Mouse (Mus musculus): ENCODE measurements around the gene Maml2. TPM values are rescaled to one million over a fixed set of nuclear protein-coding genes. Genes with fewer than 3 reads are reported as not detected.

Maml2 gene
- polyA plus RNA-seq, 1 experiment = 1.5 TPM

- TF ChIP-seq MYOD1 (IDR thresholded peaks at IDR 0.05; ENCODE audit: control insufficient read depth, insufficient read length, low read depth) (no peak), CEBPB (IDR thresholded peaks at IDR 0.05; ENCODE audit: low read depth) (no peak), MYOG (IDR thresholded peaks at IDR 0.05; ENCODE audit: control insufficient read depth, extremely low read depth, insufficient read length) (no peak), CTCF (IDR thresholded peaks at IDR 0.05; ENCODE audit: control insufficient read depth, insufficient read depth, insufficient read length) (no peak), MAX (IDR thresholded peaks at IDR 0.05) (no peak)
- H3K4me3 ChIP-seq (ENCODE audit: insufficient read depth, poor library complexity, severe bottlenecking) = no peak overlapping the region
- no peak overlapping the region for H3ac ChIP-seq (ENCODE audit: control insufficient read depth, insufficient read length, low read depth)
These were observed 13.3 kb downstream of the Maml2 start for GRCm38 (mm10) chr9:13311094-13311493.

DNA sequence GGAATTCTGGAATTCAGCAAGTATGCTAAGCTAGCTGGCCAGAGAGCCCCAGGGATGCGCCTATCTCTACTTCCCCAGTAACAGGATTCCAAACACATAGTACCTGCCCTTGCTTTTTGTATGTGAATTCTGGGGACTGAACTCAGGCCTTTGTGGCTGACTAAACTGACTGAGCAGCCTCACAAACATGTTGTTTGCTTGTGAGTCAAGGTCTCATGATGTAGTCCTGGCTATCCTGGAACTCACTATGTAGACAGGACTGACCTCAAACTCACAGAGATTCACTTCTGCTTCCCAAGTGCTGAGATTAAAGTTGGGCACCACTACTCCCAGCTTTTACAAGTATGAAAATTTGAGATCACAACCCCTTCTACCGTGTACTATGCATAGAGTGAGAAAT, 16.2 kb downstream of the Maml2 start:
- no peaks in the 10 kb centered on the region for H3K36me3 ChIP-seq (ENCODE audit: control insufficient read depth, insufficient read depth)
- H3K4me3 ChIP-seq (ENCODE audit: insufficient read depth, poor library complexity, severe bottlenecking) = no peak overlapping the region
- TF ChIP-seq MYOG (IDR thresholded peaks at IDR 0.05; ENCODE audit: control insufficient read depth, extremely low read depth, insufficient read length) (no peak), FOSL1 (IDR thresholded peaks at IDR 0.05; ENCODE audit: insufficient read depth, low read length, poor library complexity, severe bottlenecking) (no peak), CEBPB (IDR thresholded peaks at IDR 0.05; ENCODE audit: low read depth) (no peak), USF1 (IDR thresholded peaks at IDR 0.05; ENCODE audit: low read depth) (no peak), MAX (IDR thresholded peaks at IDR 0.05) (no peak), MYOD1 (IDR thresholded peaks at IDR 0.05; ENCODE audit: control insufficient read depth, insufficient read length, low read depth) (no peak), CTCF (IDR thresholded peaks at IDR 0.05; ENCODE audit: control insufficient read depth, insufficient read depth, insufficient read length) (no peak)
- H3K27me3 ChIP-seq (ENCODE audit: control insufficient read depth, insufficient read depth, insufficient read length) = no peaks in the 10 kb centered on the region
- H3K79me2 ChIP-seq (ENCODE audit: control insufficient read depth, insufficient read depth) = no peaks in the 10 kb centered on the region
- H3K79me3 ChIP-seq (ENCODE audit: low read depth) = no peaks in the 10 kb centered on the region
- H3ac ChIP-seq (ENCODE audit: control insufficient read depth, insufficient read length, low read depth) = no peak overlapping the region

More at GRCm38 (mm10) chr9:13311094-13311493, 13.3 kb downstream of the Maml2 start:
- H3K79me3 ChIP-seq (ENCODE audit: low read depth) = no peaks in the 10 kb centered on the region
- H3K27me3 ChIP-seq (ENCODE audit: control insufficient read depth, insufficient read depth, insufficient read length) = no peaks in the 10 kb centered on the region
- no peaks in the 10 kb centered on the region for H3K79me2 ChIP-seq (ENCODE audit: control insufficient read depth, insufficient read depth)
- H3K36me3 ChIP-seq (ENCODE audit: control insufficient read depth, insufficient read depth) = no peaks in the 10 kb centered on the region

DNA sequence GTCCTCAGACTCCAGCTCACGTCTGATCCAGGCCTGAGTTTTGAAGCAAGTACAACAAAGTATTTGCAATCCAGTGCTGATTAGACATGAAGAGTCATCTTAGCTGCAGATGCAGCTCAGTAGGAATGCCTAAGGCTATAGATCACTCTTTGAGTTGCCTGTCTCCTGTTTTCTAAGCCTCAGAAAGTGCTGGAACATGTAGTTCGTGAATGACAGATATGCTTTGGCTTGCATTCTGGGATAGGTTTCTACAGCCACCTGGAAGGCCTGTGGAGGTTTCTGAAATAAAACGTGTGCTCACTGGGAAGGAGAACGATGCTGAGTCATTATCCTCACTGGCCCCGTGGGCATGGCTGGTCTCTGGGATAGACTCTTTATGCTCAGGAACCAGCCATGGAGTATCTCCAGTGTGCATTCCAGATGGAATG, 16.8 kb downstream of the Maml2 start:
- Histone ChIP-seq H3K4me3 (ENCODE audit: insufficient read depth, poor library complexity, severe bottlenecking) (no peak overlapping the region), H3K36me3 (ENCODE audit: control insufficient read depth, insufficient read depth) (no peaks in the 10 kb centered on the region), H3ac (ENCODE audit: control insufficient read depth, insufficient read length, low read depth) (no peak overlapping the region), H3K27me3 (ENCODE audit: control insufficient read depth, insufficient read depth, insufficient read length) (no peaks in the 10 kb centered on the region), H3K79me2 (ENCODE audit: control insufficient read depth, insufficient read depth) (no peaks in the 10 kb centered on the region), H3K79me3 (ENCODE audit: low read depth) (no peaks in the 10 kb centered on the region)
- TF ChIP-seq FOSL1 (IDR thresholded peaks at IDR 0.05; ENCODE audit: insufficient read depth, low read length, poor library complexity, severe bottlenecking) (no peak), CEBPB (IDR thresholded peaks at IDR 0.05; ENCODE audit: low read depth) (no peak), MYOG (IDR thresholded peaks at IDR 0.05; ENCODE audit: control insufficient read depth, extremely low read depth, insufficient read length) (no peak), MAX (IDR thresholded peaks at IDR 0.05) (no peak), CTCF (IDR thresholded peaks at IDR 0.05; ENCODE audit: control insufficient read depth, insufficient read depth, insufficient read length) (no peak), USF1 (IDR thresholded peaks at IDR 0.05; ENCODE audit: low read depth) (no peak), MYOD1 (IDR thresholded peaks at IDR 0.05; ENCODE audit: control insufficient read depth, insufficient read length, low read depth) (no peak)

- H3K79me3 ChIP-seq (ENCODE audit: low read depth) = no peaks in the 10 kb centered on the region
- no peaks in the 10 kb centered on the region for H3K36me3 ChIP-seq (ENCODE audit: control insufficient read depth, insufficient read depth)
- no peak for TF ChIP-seq MAX (IDR thresholded peaks at IDR 0.05)
- no peak for TF ChIP-seq CEBPB (IDR thresholded peaks at IDR 0.05; ENCODE audit: low read depth)
- TF ChIP-seq FOSL1 (IDR thresholded peaks at IDR 0.05; ENCODE audit: insufficient read depth, low read length, poor library complexity, severe bottlenecking) = no peak
- no peak for TF ChIP-seq CTCF (IDR thresholded peaks at IDR 0.05; ENCODE audit: control insufficient read depth, insufficient read depth, insufficient read length)
- no peak for TF ChIP-seq MYOD1 (IDR thresholded peaks at IDR 0.05; ENCODE audit: control insufficient read depth, insufficient read length, low read depth)
- no peak for TF ChIP-seq USF1 (IDR thresholded peaks at IDR 0.05; ENCODE audit: low read depth)
- no peak for TF ChIP-seq MYOG (IDR thresholded peaks at IDR 0.05; ENCODE audit: control insufficient read depth, extremely low read depth, insufficient read length)
- H3K27me3 ChIP-seq (ENCODE audit: control insufficient read depth, insufficient read depth, insufficient read length) = no peaks in the 10 kb centered on the region
- H3ac ChIP-seq (ENCODE audit: control insufficient read depth, insufficient read length, low read depth) = no peak overlapping the region
- no peaks in the 10 kb centered on the region for H3K79me2 ChIP-seq (ENCODE audit: control insufficient read depth, insufficient read depth)
- H3K4me3 ChIP-seq (ENCODE audit: insufficient read depth, poor library complexity, severe bottlenecking) = no peak overlapping the region
These were observed 17.6 kb downstream of the Maml2 start for GRCm38 (mm10) chr9:13315393-13315792.

DNA sequence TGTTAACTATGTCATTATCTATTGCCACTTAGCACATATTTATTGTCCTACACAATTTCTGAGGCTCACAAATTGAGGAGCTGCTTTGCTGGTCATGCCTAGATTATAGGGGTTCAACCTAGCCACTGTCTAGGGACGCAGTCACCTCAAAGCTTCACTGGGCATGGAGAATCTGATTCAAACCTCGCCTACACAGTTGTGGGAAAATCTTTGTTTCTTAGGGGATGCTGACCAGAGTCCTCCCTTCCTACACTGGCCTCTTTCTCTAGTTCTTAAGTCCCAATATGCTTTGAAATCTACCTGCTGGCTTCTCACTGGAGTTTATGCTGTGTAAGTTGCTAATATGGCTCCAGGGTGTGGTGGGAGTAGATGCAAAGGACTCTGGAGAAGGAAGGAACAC, 21.8 kb downstream of the Maml2 start:
- no peaks in the 10 kb centered on the region for H3K79me3 ChIP-seq (ENCODE audit: low read depth)
- H3K36me3 ChIP-seq (ENCODE audit: control insufficient read depth, insufficient read depth) = no peaks in the 10 kb centered on the region
- H3K79me2 ChIP-seq (ENCODE audit: control insufficient read depth, insufficient read depth) = no peaks in the 10 kb centered on the region
- H3K27me3 ChIP-seq (ENCODE audit: control insufficient read depth, insufficient read depth, insufficient read length) = no peaks in the 10 kb centered on the region
- no peak overlapping the region for H3K4me3 ChIP-seq (ENCODE audit: insufficient read depth, poor library complexity, severe bottlenecking)
- TF ChIP-seq MYOG (IDR thresholded peaks at IDR 0.05; ENCODE audit: control insufficient read depth, extremely low read depth, insufficient read length) (no peak), USF1 (IDR thresholded peaks at IDR 0.05; ENCODE audit: low read depth) (no peak)
- no peak overlapping the region for H3ac ChIP-seq (ENCODE audit: control insufficient read depth, insufficient read length, low read depth)

- Histone ChIP-seq H3K79me3 (ENCODE audit: low read depth) (no peaks in the 10 kb centered on the region), H3K79me2 (ENCODE audit: control insufficient read depth, insufficient read depth) (no peaks in the 10 kb centered on the region)
- TF ChIP-seq MYOD1 (IDR thresholded peaks at IDR 0.05; ENCODE audit: control insufficient read depth, insufficient read length, low read depth) (no peak), MAX (IDR thresholded peaks at IDR 0.05) (no peak), CTCF (IDR thresholded peaks at IDR 0.05; ENCODE audit: control insufficient read depth, insufficient read depth, insufficient read length) (no peak), MYOG (IDR thresholded peaks at IDR 0.05; ENCODE audit: control insufficient read depth, extremely low read depth, insufficient read length) (no peak), FOSL1 (IDR thresholded peaks at IDR 0.05; ENCODE audit: insufficient read depth, low read length, poor library complexity, severe bottlenecking) (no peak), USF1 (IDR thresholded peaks at IDR 0.05; ENCODE audit: low read depth) (no peak)
These were observed 23.1 kb downstream of the Maml2 start for GRCm38 (mm10) chr9:13320800-13321364.

More at GRCm38 (mm10) chr9:13320800-13321364, 23.1 kb downstream of the Maml2 start:
- Histone ChIP-seq H3ac (ENCODE audit: control insufficient read depth, insufficient read length, low read depth) (no peak overlapping the region), H3K4me3 (ENCODE audit: insufficient read depth, poor library complexity, severe bottlenecking) (no peak overlapping the region), H3K36me3 (ENCODE audit: control insufficient read depth, insufficient read depth) (no peaks in the 10 kb centered on the region), H3K27me3 (ENCODE audit: control insufficient read depth, insufficient read depth, insufficient read length) (no peaks in the 10 kb centered on the region)

Data from C2C12 (cell line).